Mouse (Mus musculus): ENCODE results near the gene Gm45785. TPM values are rescaled to one million over a fixed set of nuclear protein-coding genes. Genes with fewer than 3 reads are reported as not detected.

Gene Gm45785
- polyA plus RNA-seq, 1 experiment from 2014 or later = not detected

DNA sequence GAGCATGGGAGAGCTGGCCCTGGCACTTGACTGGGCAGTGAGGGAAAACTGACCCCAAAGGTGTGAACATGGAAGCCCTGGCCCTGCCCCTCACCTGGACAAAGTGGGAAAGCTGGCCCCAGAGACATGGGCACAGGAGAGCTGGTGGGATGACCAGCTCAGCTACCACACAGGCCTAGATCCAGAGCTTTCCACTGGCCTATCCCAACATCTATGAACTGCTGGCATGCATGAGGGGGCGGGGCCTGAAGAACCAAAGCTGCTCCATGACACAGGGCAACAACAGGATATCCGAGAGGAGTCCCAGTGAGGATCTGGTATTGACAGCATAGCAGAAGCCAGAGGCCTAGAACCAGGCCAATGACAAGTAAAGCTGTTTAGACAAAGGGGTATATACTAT, 57.9 kb downstream of the Gm45785 start:
- WGBS = 70% methylated on average over 2 of the region's 2 CpGs
- DNase-seq (ENCODE audit: low spot score) (no peak), ATAC-seq (no peak)
- Histone ChIP-seq H3K4me3 (ENCODE audit: low read depth, low read length) (no peak overlapping the region), H3K9ac (ENCODE audit: low read length) (no peak overlapping the region), H3K4me2 (ENCODE audit: low read length) (no peak overlapping the region), H3K27ac (ENCODE audit: low read depth, low read length) (no peak overlapping the region), H3K36me3 (ENCODE audit: control insufficient read depth, insufficient read depth, low read length) (no peaks in the 10 kb centered on the region), H3K9me3 (replicated peaks; ENCODE audit: control insufficient read depth, low read length) (no peaks in the 10 kb centered on the region), H3K4me1 (ENCODE audit: control insufficient read depth, insufficient read depth, low read length) (no peaks in the 10 kb centered on the region), H3K27me3 (replicated peaks; ENCODE audit: control insufficient read depth, insufficient read depth, low read length) (no peaks in the 10 kb centered on the region)

DNA sequence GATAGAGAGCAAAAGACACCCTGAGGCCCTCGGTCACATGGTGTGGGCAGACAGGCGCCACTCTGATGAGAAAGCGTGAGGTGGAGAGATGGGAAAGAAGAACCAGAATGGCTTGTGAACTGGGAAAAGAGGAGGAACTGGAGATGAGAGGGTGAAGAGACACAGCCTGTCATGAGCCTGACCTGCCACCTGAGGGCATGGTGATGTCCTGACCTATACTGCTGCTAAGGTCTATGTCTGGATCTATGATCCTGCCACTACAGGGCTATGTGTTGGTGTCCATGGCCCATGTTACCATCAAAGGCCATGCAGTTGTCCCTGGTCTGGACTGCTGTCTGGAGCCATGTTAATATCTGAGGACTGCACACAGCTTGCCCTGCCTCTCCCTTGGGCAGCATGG, 58.5 kb downstream of the Gm45785 start:
- Histone ChIP-seq H3K4me2 (ENCODE audit: low read length) (no peak overlapping the region), H3K9me3 (replicated peaks; ENCODE audit: control insufficient read depth, low read length) (no peaks in the 10 kb centered on the region), H3K4me3 (ENCODE audit: low read depth, low read length) (no peak overlapping the region), H3K27ac (ENCODE audit: low read depth, low read length) (no peak overlapping the region), H3K27me3 (replicated peaks; ENCODE audit: control insufficient read depth, insufficient read depth, low read length) (no peaks in the 10 kb centered on the region), H3K36me3 (ENCODE audit: control insufficient read depth, insufficient read depth, low read length) (no peaks in the 10 kb centered on the region), H3K4me1 (ENCODE audit: control insufficient read depth, insufficient read depth, low read length) (no peaks in the 10 kb centered on the region), H3K9ac (ENCODE audit: low read length) (no peak overlapping the region)
- DNase-seq (ENCODE audit: low spot score) = no peak
- 87% methylated on average over 3 of the region's 3 CpGs for WGBS
- ATAC-seq = no peak

DNA sequence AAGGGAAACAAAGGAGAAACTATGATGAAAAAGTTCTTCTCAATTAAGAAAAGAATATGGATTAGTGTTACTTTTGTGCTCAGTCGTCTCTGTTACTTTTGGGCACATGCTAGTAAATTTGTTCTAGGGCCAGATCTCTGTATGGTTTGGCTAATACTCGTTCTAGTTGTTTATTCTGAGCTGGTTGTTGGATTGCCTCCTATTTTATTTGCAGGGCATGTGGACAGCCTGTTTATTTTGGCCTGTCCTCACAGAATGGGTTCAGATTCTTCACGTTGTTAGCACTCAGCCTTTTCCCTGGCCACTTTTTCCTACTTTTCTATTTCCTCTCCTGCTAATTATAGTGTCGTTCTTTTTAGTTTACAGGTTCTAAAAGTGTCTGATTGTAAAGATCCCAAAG, 62.6 kb downstream of the Gm45785 start:
- Histone ChIP-seq H3K9me3 (replicated peaks; ENCODE audit: control insufficient read depth, low read length) (no peaks in the 10 kb centered on the region), H3K36me3 (ENCODE audit: control insufficient read depth, insufficient read depth, low read length) (no peaks in the 10 kb centered on the region), H3K9ac (ENCODE audit: low read length) (no peak overlapping the region), H3K4me1 (ENCODE audit: control insufficient read depth, insufficient read depth, low read length) (no peaks in the 10 kb centered on the region), H3K27me3 (replicated peaks; ENCODE audit: control insufficient read depth, insufficient read depth, low read length) (no peaks in the 10 kb centered on the region), H3K4me3 (ENCODE audit: low read depth, low read length) (no peak overlapping the region), H3K4me2 (ENCODE audit: low read length) (no peak overlapping the region), H3K27ac (ENCODE audit: low read depth, low read length) (no peak overlapping the region)
- 82% methylated on average over 4 of the region's 4 CpGs for WGBS
- ATAC-seq = no peak
- DNase-seq (ENCODE audit: low spot score) = no peak

DNA sequence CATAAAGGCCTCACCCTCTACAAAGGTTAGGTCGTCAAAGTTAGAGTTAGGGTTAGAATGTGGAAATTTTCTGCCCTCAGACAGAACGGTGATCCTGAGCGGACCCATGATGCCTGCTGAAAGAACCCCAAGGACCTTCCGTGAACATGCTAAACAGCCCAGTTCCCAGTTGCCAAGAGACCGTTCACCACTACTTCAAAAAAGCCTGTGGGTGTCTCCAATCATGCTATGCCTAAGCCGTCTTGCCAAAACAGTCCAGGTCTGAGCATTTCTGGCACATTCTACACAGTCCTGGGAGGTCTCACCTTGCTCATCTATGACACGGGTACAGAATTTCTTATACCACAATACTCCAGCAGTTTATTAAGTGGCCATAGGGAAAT, 68.1 kb downstream of the Gm45785 start:
- no peak overlapping the region for H3K4me3 ChIP-seq (ENCODE audit: low read depth, low read length)
- 90% methylated on average over 7 of the region's 7 CpGs for WGBS
- ATAC-seq = no peak
- no peak overlapping the region for H3K9ac ChIP-seq (ENCODE audit: low read length)
- DNase-seq (ENCODE audit: low spot score) = no peak
- H3K9me3 ChIP-seq (replicated peaks; ENCODE audit: control insufficient read depth, low read length) = no peaks in the 10 kb centered on the region
- H3K27ac ChIP-seq (ENCODE audit: low read depth, low read length) = no peak overlapping the region
- no peaks in the 10 kb centered on the region for H3K36me3 ChIP-seq (ENCODE audit: control insufficient read depth, insufficient read depth, low read length)
- H3K4me2 ChIP-seq (ENCODE audit: low read length) = no peak overlapping the region
- no peaks in the 10 kb centered on the region for H3K4me1 ChIP-seq (ENCODE audit: control insufficient read depth, insufficient read depth, low read length)
- H3K27me3 ChIP-seq (replicated peaks; ENCODE audit: control insufficient read depth, insufficient read depth, low read length) = no peaks in the 10 kb centered on the region

DNA sequence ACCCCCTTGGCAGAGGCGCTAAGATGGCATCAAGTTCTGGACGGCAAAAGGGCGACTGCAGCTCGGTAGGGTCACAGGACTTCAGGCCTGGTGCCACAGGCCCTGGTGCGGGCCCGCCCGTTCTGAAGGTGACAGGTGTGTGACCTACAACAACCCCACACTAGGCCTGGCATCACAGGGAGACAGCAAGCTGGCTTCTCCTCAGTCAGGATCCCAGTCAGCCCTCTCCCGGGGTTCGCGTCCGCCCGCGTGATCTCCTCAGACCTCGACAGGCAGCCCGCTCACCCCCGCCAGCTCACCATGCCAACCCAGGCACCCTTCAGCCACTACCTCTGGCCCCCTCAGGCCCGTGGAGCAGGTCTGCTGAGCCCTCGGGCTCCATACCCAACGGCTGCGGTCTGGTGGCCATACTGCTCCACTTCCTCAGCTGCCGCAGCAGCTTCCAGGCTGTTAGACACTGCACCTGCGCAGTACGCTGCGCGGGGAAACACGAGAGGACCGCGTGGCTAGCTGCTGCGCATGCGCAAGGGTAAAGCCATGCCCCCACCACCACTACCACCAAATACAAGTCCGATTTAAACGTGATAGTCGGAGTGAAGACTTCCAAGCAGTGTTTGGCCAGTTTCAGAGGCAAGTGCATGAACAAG, 68.6 kb downstream of the Gm45785 start, which contains the start of gene Syce1:
TSS of gene Syce1 (minus strand) at position 447 of the 647 bp plus-strand sequence.
- no peaks in the 10 kb centered on the region for H3K36me3 ChIP-seq (ENCODE audit: control insufficient read depth, insufficient read depth, low read length)

DNA sequence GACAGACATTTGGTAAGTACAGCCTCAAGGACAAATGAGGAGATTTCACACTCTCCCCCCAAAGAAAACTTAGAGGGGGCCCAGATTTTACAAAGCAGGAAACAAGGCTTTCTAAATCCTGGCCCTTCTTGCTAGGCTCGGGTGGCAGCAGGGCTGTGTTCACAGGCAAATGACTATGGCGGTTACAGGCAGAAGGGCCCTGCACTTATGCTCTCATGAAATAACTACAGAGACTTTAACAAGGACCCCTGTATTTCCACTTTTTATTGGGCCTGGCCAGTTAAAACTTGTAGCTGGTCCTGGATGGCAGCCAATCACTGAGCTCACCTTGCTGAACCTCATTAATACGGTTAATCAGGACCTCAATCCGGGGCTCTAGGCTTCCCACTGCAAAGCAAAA, 75.6 kb downstream of the Gm45785 start:
- Histone ChIP-seq H3K9ac (ENCODE audit: low read length) (no peak overlapping the region), H3K4me2 (ENCODE audit: low read length) (no peak overlapping the region), H3K27ac (ENCODE audit: low read depth, low read length) (no peak overlapping the region), H3K4me3 (ENCODE audit: low read depth, low read length) (no peak overlapping the region), H3K27me3 (replicated peaks; ENCODE audit: control insufficient read depth, insufficient read depth, low read length) (no peaks in the 10 kb centered on the region), H3K36me3 (ENCODE audit: control insufficient read depth, insufficient read depth, low read length) (no peaks in the 10 kb centered on the region), H3K4me1 (ENCODE audit: control insufficient read depth, insufficient read depth, low read length) (no peaks in the 10 kb centered on the region), H3K9me3 (replicated peaks; ENCODE audit: control insufficient read depth, low read length) (no peaks in the 10 kb centered on the region)
- DNase-seq (ENCODE audit: low spot score) (peak; percentile 4), ATAC-seq (no peak)
- 51% methylated on average over 4 of the region's 4 CpGs for WGBS

More for the DNA sequence above, 68.6 kb downstream of the Gm45785 start, which contains the start of gene Syce1:
- H3K27me3 ChIP-seq (replicated peaks; ENCODE audit: control insufficient read depth, insufficient read depth, low read length) = no peaks in the 10 kb centered on the region
- no peak within 1 kb of the TSS for H3K4me3 ChIP-seq (ENCODE audit: low read depth, low read length)
- no peak within 1 kb of the TSS for H3K9ac ChIP-seq (ENCODE audit: low read length)
- H3K27ac ChIP-seq (ENCODE audit: low read depth, low read length) = no peak within 1 kb of the TSS
- no peaks in the 10 kb centered on the region for H3K4me1 ChIP-seq (ENCODE audit: control insufficient read depth, insufficient read depth, low read length)
- H3K9me3 ChIP-seq (replicated peaks; ENCODE audit: control insufficient read depth, low read length) = no peaks in the 10 kb centered on the region
- no peak for ATAC-seq
- no peak for DNase-seq (ENCODE audit: low spot score)
- WGBS = 89% methylated on average over 33 of the region's 33 CpGs
- H3K4me2 ChIP-seq (ENCODE audit: low read length) = no peak within 1 kb of the TSS

Other genes with a start within 250 kb of the Gm45785 start
- gene Olfr61, start 227.4 kb downstream of the Gm45785 start, polyA plus RNA-seq (2014; fragmentation: Nextera tagmentation; extraction: Ambion mirVana) = not detected in 2 replicates
- gene Olfr53, start 209.9 kb downstream of the Gm45785 start, polyA plus RNA-seq (2014; fragmentation: Nextera tagmentation; extraction: Ambion mirVana) = not detected in 2 replicates
- not detected in 2 replicates for gene Olfr539, start 196.4 kb downstream of the Gm45785 start, polyA plus RNA-seq (2014; fragmentation: Nextera tagmentation; extraction: Ambion mirVana)
- gene Olfr45, start 174.4 kb downstream of the Gm45785 start, polyA plus RNA-seq (2014; fragmentation: Nextera tagmentation; extraction: Ambion mirVana) = not detected in 2 replicates
- gene Olfr541, start 159.1 kb downstream of the Gm45785 start, polyA plus RNA-seq (2014; fragmentation: Nextera tagmentation; extraction: Ambion mirVana) = not detected in 2 replicates
- not detected in 2 replicates for gene Cyp2e1, start 92.6 kb downstream of the Gm45785 start, polyA plus RNA-seq (2014; fragmentation: Nextera tagmentation; extraction: Ambion mirVana)
- 0.23 and 0.45 TPM in 2 replicates for gene Syce1, start 68.5 kb downstream of the Gm45785 start, polyA plus RNA-seq (2014; fragmentation: Nextera tagmentation; extraction: Ambion mirVana)
- 12.3 and 13.6 TPM in 2 replicates for gene Zfp941, start 34.2 kb downstream of the Gm45785 start, polyA plus RNA-seq (2014; fragmentation: Nextera tagmentation; extraction: Ambion mirVana)
- 0.41 TPM in 1 of 2 replicates, not detected in the other for gene Urah, start 21.3 kb downstream of the Gm45785 start, polyA plus RNA-seq (2014; fragmentation: Nextera tagmentation; extraction: Ambion mirVana)
- not detected in 2 replicates for gene Scgb1c1, start 10.8 kb downstream of the Gm45785 start, polyA plus RNA-seq (2014; fragmentation: Nextera tagmentation; extraction: Ambion mirVana)
- gene Odf3, start 8.5 kb downstream of the Gm45785 start, polyA plus RNA-seq (2014; fragmentation: Nextera tagmentation; extraction: Ambion mirVana) = not detected in 2 replicates
- gene Ric8a, start 626 bp upstream of the Gm45785 start, polyA plus RNA-seq (2014; fragmentation: Nextera tagmentation; extraction: Ambion mirVana) = 95.0 and 96.9 TPM in 2 replicates
- 47.2 and 53.3 TPM in 2 replicates for gene Bet1l, start 1.2 kb upstream of the Gm45785 start, polyA plus RNA-seq (2014; fragmentation: Nextera tagmentation; extraction: Ambion mirVana)
- 262 and 286 TPM in 2 replicates for gene Psmd13, start 25.6 kb upstream of the Gm45785 start, polyA plus RNA-seq (2014; fragmentation: Nextera tagmentation; extraction: Ambion mirVana)
- gene Sirt3, start 26.0 kb upstream of the Gm45785 start, polyA plus RNA-seq (2014; fragmentation: Nextera tagmentation; extraction: Ambion mirVana) = 28.2 and 29.5 TPM in 2 replicates
- gene Cox8b, start 44.1 kb upstream of the Gm45785 start, polyA plus RNA-seq (2014; fragmentation: Nextera tagmentation; extraction: Ambion mirVana) = not detected in 2 replicates
- 0.37 and 0.73 TPM in 2 replicates for gene Nlrp6, start 64.6 kb upstream of the Gm45785 start, polyA plus RNA-seq (2014; fragmentation: Nextera tagmentation; extraction: Ambion mirVana)
- 8.8 TPM in 2 replicates for gene Pgghg, start 85.1 kb upstream of the Gm45785 start, polyA plus RNA-seq (2014; fragmentation: Nextera tagmentation; extraction: Ambion mirVana)
- not detected in 2 replicates for gene Ifitm5, start 94.0 kb upstream of the Gm45785 start, polyA plus RNA-seq (2014; fragmentation: Nextera tagmentation; extraction: Ambion mirVana)
- gene Gm45717, start 99.6 kb upstream of the Gm45785 start, polyA plus RNA-seq (2014; fragmentation: Nextera tagmentation; extraction: Ambion mirVana) = not detected in 2 replicates
- gene Ifitm2, start 99.7 kb upstream of the Gm45785 start, polyA plus RNA-seq (2014; fragmentation: Nextera tagmentation; extraction: Ambion mirVana) = 163 and 235 TPM in 2 replicates
- gene Ifitm1, start 110.9 kb upstream of the Gm45785 start, polyA plus RNA-seq (2014; fragmentation: Nextera tagmentation; extraction: Ambion mirVana) = 11.0 and 12.2 TPM in 2 replicates
- 24.7 and 29.7 TPM in 2 replicates for gene Ifitm3, start 154.4 kb upstream of the Gm45785 start, polyA plus RNA-seq (2014; fragmentation: Nextera tagmentation; extraction: Ambion mirVana)
- 0.27 and 0.37 TPM in 2 replicates for gene Ifitm6, start 161.6 kb upstream of the Gm45785 start, polyA plus RNA-seq (2014; fragmentation: Nextera tagmentation; extraction: Ambion mirVana)
- not detected in 2 replicates for gene Gm17387, start 172.8 kb upstream of the Gm45785 start, polyA plus RNA-seq (2014; fragmentation: Nextera tagmentation; extraction: Ambion mirVana)
- 29.1 and 29.5 TPM in 2 replicates for gene B4galnt4, start 204.8 kb upstream of the Gm45785 start, polyA plus RNA-seq (2014; fragmentation: Nextera tagmentation; extraction: Ambion mirVana)
- not detected in 2 replicates for gene Pkp3, start 221.9 kb upstream of the Gm45785 start, polyA plus RNA-seq (2014; fragmentation: Nextera tagmentation; extraction: Ambion mirVana)
- gene Sigirr, start 244.2 kb upstream of the Gm45785 start, polyA plus RNA-seq (2014; fragmentation: Nextera tagmentation; extraction: Ambion mirVana) = 2.4 and 2.5 TPM in 2 replicates

Measured in forebrain, embryonic 14.5 days (tissue).